Mouse (Mus musculus): Measurements from ENCODE around the gene Nap1l1.

GRCm38 (mm10) chr10:111426491-111426890 is 46.5 kb upstream of the Nap1l1 start:
- TF ChIP-seq CTCF (IDR thresholded peaks at IDR 0.05) (no peak), EP300 (IDR thresholded peaks at IDR 0.05) (no peak)

All from lung, postnatal 0 days (tissue).